Mouse (Mus musculus) cerebellum, adult 2 months (tissue): Measurements from ENCODE around the gene Parp9. TPM values are rescaled to one million over a fixed set of nuclear protein-coding genes. Genes with fewer than 3 reads are reported as not detected.

Experiments used
- DNase-seq, 2 experiments: peaks; one replicate each; pipeline ENCODE4 v3.0.0; 2021
- H3K27ac ChIP-seq: fragments of 200-500 bp; 2 replicates; pipeline ENCODE4 v1.5.1; 2012; ENCODE audit warnings: low read length, control low read depth, inconsistent platforms; ENCODE audit not compliant: insufficient read depth
- H3K27me3 ChIP-seq: fragments of 200-500 bp; 2 replicates; pipeline ENCODE4 v1.6.1; 2012; ENCODE audit warnings: inconsistent platforms, mild to moderate bottlenecking, low read length, moderate library complexity; ENCODE audit not compliant: control insufficient read depth, insufficient read depth
- H3K4me1 ChIP-seq: fragments of 200-500 bp; 2 replicates; pipeline ENCODE4 v1.6.1; 2011; ENCODE audit warnings: low read length; ENCODE audit not compliant: control insufficient read depth, insufficient read depth
- H3K4me3 ChIP-seq: fragments of 200-500 bp; replicated peaks from 2 replicates; pipeline ENCODE3; 2011; ENCODE audit warnings: mild to moderate bottlenecking, low read depth, low read length, control low read depth; ENCODE audit not compliant: insufficient read depth
- CTCF ChIP-seq: fragments of 200-500 bp; IDR thresholded peaks from 2 replicates; pipeline ENCODE4 v1.5.1; 2011; ENCODE audit warnings: low read depth, mild to moderate bottlenecking, control low read depth, low read length, moderate library complexity, borderline replicate concordance; ENCODE audit not compliant: insufficient read depth
- POLR2A ChIP-seq: fragments of 200-500 bp; IDR thresholded peaks from 2 replicates; pipeline ENCODE4 v1.6.1; 2011; ENCODE audit warnings: low read length, control low read depth, borderline replicate concordance; ENCODE audit not compliant: insufficient read depth
- WGBS: fragments of 180-500 bp; shearing (Covaris S2); methylation state at CpG from one replicate; pipeline ENCODE4 v1.1.7; 2018; 5-methylcytosine and 5-hydroxymethylcytosine counted together
- polyA plus RNA-seq: library from polyadenylated mRNA; depleted of rRNA; stranded (reverse); fragments of >200 nt; gene quantifications from 2 replicates; pipeline ENCODE4 v1.2.3, GENCODE M21; 2012

The Parp9 gene
- polyA plus RNA-seq, 1 experiment = 2.6 TPM

GRCm38 (mm10) chr16:35918721-35919543 lies 19.3 kb upstream of the Parp9 start:
- H3K27ac ChIP-seq = no peak overlapping the region
- H3K4me3 ChIP-seq = no peak overlapping the region
- TF ChIP-seq POLR2A = no peak
- no peak for TF ChIP-seq CTCF
- no peak for DNase-seq
- 88% methylated on average over 6 of the region's 6 CpGs for WGBS
- no peaks in the 10 kb centered on the region for H3K27me3 ChIP-seq
- no peaks in the 10 kb centered on the region for H3K4me1 ChIP-seq

GRCm38 (mm10) chr16:35921676-35922235 lies 16.5 kb upstream of the Parp9 start:
- WGBS = 89% methylated on average over 2 of the region's 2 CpGs

GRCm38 (mm10) chr16:35922301-35922895 lies 15.9 kb upstream of the Parp9 start:
- Histone ChIP-seq H3K27me3 (no peaks in the 10 kb centered on the region), H3K27ac (no peak overlapping the region), H3K4me1 (no peaks in the 10 kb centered on the region), H3K4me3 (no peak overlapping the region)
- WGBS = 76% methylated on average over 3 of the region's 3 CpGs
- DNase-seq = no peak
- no peak for TF ChIP-seq POLR2A
- TF ChIP-seq CTCF = no peak

More at GRCm38 (mm10) chr16:35921676-35922235, 16.5 kb upstream of the Parp9 start:
- H3K27me3 ChIP-seq = no peaks in the 10 kb centered on the region
- TF ChIP-seq POLR2A (no peak), CTCF (no peak)
- DNase-seq = no peak
- no peaks in the 10 kb centered on the region for H3K4me1 ChIP-seq
- H3K4me3 ChIP-seq = no peak overlapping the region
- H3K27ac ChIP-seq = no peak overlapping the region

GRCm38 (mm10) chr16:35923546-35924198 lies 14.6 kb upstream of the Parp9 start:
- TF ChIP-seq CTCF = no peak
- no peak for TF ChIP-seq POLR2A
- 70% methylated on average over 7 of the region's 7 CpGs for WGBS
- H3K27me3 ChIP-seq = no peaks in the 10 kb centered on the region
- no peak for DNase-seq
- no peak overlapping the region for H3K27ac ChIP-seq
- no peak overlapping the region for H3K4me3 ChIP-seq
- H3K4me1 ChIP-seq = no peaks in the 10 kb centered on the region

- Histone ChIP-seq H3K27me3 (no peaks in the 10 kb centered on the region), H3K4me1 (no peaks in the 10 kb centered on the region), H3K27ac (no peak overlapping the region), H3K4me3 (no peak overlapping the region)
- WGBS = 92% methylated on average over 5 of the region's 5 CpGs
- TF ChIP-seq POLR2A = no peak
- no peak for TF ChIP-seq CTCF
- DNase-seq = no peak
These were observed 13.9 kb upstream of the Parp9 start for GRCm38 (mm10) chr16:35924341-35924740.

GRCm38 (mm10) chr16:35932179-35933055 lies 5.9 kb upstream of the Parp9 start:
- Histone ChIP-seq H3K4me1 (no peaks in the 10 kb centered on the region), H3K27ac (no peak overlapping the region), H3K27me3 (no peaks in the 10 kb centered on the region), H3K4me3 (no peak overlapping the region)
- TF ChIP-seq POLR2A (no peak), CTCF (no peak)
- DNase-seq = no peak
- 82% methylated on average over 19 of the region's 19 CpGs for WGBS

- Histone ChIP-seq H3K27me3 (no peaks in the 10 kb centered on the region), H3K27ac (no peak overlapping the region), H3K4me3 (no peak overlapping the region), H3K4me1 (no peaks in the 10 kb centered on the region)
- TF ChIP-seq POLR2A = no peak
- no peak for TF ChIP-seq CTCF
- WGBS = 90% methylated on average over 10 of the region's 10 CpGs
- DNase-seq = no peak
These were observed 5.1 kb upstream of the Parp9 start for GRCm38 (mm10) chr16:35933181-35933580.
